Mouse (Mus musculus) heart, postnatal 0 days (tissue): ENCODE results near the gene Plaur. TPM values are rescaled to one million over a fixed set of nuclear protein-coding genes. Genes with fewer than 3 reads are reported as not detected.

ENCODE experiments used
- ATAC-seq: fragments of 200-750 bp; cut with Nextera tagmentation; 2 replicates; pipeline ENCODE4 v1.8.0; 2017; ENCODE audit warnings: low read depth, moderate number of reproducible peaks, moderate library complexity; ENCODE audit not compliant: insufficient read depth
- DNase-seq: peaks from one replicate; pipeline ENCODE4 v3.0.0-alpha.2; 2016; ENCODE audit warnings: low spot score
- H3K27ac ChIP-seq: fragments of 300-500 bp; sonication (generic); 2 replicates; pipeline ENCODE4 v1.5.1; 2014; ENCODE audit warnings: low read depth, mild to moderate bottlenecking
- H3K27me3 ChIP-seq: fragments of 300-500 bp; sonication (generic); 2 replicates; pipeline ENCODE4 v1.6.1; 2014; ENCODE audit warnings: low read length, mixed read lengths; ENCODE audit not compliant: control insufficient read depth, insufficient read depth
- H3K36me3 ChIP-seq: fragments of 300-500 bp; sonication (generic); replicated peaks from 2 replicates; pipeline ENCODE4 v1.6.1; 2014; ENCODE audit warnings: low read length, mixed read lengths; ENCODE audit not compliant: control insufficient read depth, insufficient read depth
- H3K4me1 ChIP-seq: fragments of 300-500 bp; sonication (generic); 2 replicates; pipeline ENCODE4 v1.6.1; 2014; ENCODE audit warnings: antibody characterized with exemption; ENCODE audit not compliant: control insufficient read depth, insufficient read depth
- H3K4me2 ChIP-seq: fragments of 300-500 bp; sonication (generic); 2 replicates; pipeline ENCODE4 v1.6.1; 2014; ENCODE audit warnings: low read depth, mild to moderate bottlenecking, low read length, moderate library complexity
- H3K4me3 ChIP-seq: fragments of 300-500 bp; sonication (generic); 2 replicates; pipeline ENCODE4 v1.5.1; 2014; ENCODE audit warnings: low read depth, low read length
- H3K9ac ChIP-seq: fragments of 300-500 bp; sonication (generic); replicated peaks from 2 replicates; pipeline ENCODE4 v1.6.1; 2014; ENCODE audit warnings: low read depth, low read length, mixed read lengths
- H3K9me3 ChIP-seq: fragments of 300-500 bp; sonication (generic); replicated peaks from 2 replicates; pipeline ENCODE4 v1.6.1; 2016; ENCODE audit warnings: low read length; ENCODE audit not compliant: control insufficient read depth
- CTCF ChIP-seq: IDR thresholded peaks from 2 replicates; pipeline ENCODE4 v1.5.1; 2016; ENCODE audit warnings: antibody characterized with exemption, control low read depth, low read depth
- EP300 ChIP-seq: IDR thresholded peaks from 2 replicates; pipeline ENCODE4 v1.6.1; 2016; ENCODE audit warnings: antibody characterized with exemption, low read depth
- WGBS: fragments of 180-500 bp; shearing (Covaris S2); extraction: QIAGEN DNeasy Blood & Tissue Kit; methylation state at CpG from one replicate; pipeline ENCODE4 v1.1.7; 2014; 5-methylcytosine and 5-hydroxymethylcytosine counted together
- polyA plus RNA-seq: library from polyadenylated mRNA; unstranded; fragments of >200 nt; fragmentation: Nextera tagmentation; extraction: Ambion mirVana; gene quantifications from 2 replicates; pipeline ENCODE4 v1.2.1, GENCODE M21; 2015
- total RNA-seq: library from RNA; depleted of rRNA; stranded (reverse); fragments of >200 nt; gene quantifications from 2 replicates; pipeline ENCODE4 v1.2.3, GENCODE M21; 2014; ENCODE audit warnings: low replicate concordance

Gene Plaur
- total and polyA plus RNA-seq, 2 experiments from 2014 or later, result 6.5 to 13.1 TPM

DNA sequence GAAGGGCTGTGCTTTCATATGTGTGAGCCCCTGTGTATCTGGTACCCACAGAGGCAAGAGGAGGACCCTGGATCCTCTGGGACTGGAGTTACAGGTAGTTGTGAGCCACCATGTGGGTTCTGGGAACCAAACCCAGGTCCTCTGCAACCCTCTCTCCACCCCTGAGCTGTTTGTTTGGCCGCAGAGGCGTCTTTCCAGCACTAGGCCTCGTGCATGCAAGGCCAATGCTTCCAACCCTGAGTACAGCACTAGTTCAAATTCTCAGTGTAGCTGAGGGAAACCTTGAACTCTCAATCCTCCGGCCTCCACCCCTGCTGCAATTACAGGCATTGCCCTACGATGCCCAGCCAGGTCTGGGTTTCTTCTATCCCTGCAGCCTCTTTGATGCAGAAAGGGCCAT lies 33.6 kb upstream of the Plaur start:
- TF ChIP-seq EP300 (no peak), CTCF (no peak)
- ATAC-seq (no peak), DNase-seq (no peak)
- no peak overlapping the region for H3K4me2 ChIP-seq
- no peak overlapping the region for H3K27ac ChIP-seq
- no peak overlapping the region for H3K9ac ChIP-seq
- peaks cover under 1% of the 10 kb centered on the region; the same call in 1 of the 2 replicates for H3K36me3 ChIP-seq
- no peak overlapping the region for H3K4me3 ChIP-seq
- H3K27me3 ChIP-seq, result peaks cover 17% of the 10 kb centered on the region
- no peaks in the 10 kb centered on the region for H3K9me3 ChIP-seq
- H3K4me1 ChIP-seq, result peaks cover 9% of the 10 kb centered on the region; the same call in 1 of the 2 replicates
- 93% methylated on average over 5 of the region's 5 CpGs for WGBS

DNA sequence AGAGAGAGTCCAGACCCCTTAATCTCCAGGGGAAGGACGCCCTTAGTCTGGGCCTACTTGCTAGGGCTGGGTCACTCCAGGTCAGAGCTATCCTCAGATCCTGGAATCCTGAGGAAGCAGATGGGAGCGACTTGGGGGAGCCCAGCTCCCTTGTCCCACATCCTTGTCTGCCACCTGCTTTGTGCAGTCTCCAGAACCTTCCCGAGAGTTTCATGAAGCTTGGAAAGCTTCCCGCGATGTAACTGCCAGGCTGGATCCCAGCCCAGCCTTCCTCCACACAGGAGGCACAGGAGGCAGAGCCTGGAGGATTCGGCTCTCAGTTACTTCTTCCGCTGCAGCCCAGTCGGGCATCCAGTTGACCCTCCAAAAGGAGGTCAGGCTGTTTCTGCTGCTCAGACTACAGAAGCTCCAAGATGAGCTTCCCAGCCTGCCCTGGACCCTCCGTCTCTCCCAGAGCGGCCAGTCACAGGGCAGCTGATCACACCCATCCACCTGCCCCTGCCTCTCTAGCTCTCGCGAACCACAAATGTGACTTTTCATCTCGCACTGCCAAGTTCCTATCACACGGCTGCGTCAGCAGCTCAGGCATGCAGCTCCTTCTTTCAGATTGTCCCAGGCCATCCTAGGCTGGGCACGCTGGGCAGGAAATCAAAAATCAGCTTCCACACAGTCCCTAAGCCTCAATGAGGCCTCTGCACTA lies 32.7 kb upstream of the Plaur start:
- ATAC-seq (peak; percentile 83), DNase-seq (peak; percentile 42)
- H3K4me3 ChIP-seq, result no peak overlapping the region
- TF ChIP-seq EP300, result no peak
- TF ChIP-seq CTCF, result no peak
- H3K9me3 ChIP-seq, result no peaks in the 10 kb centered on the region
- H3K27ac ChIP-seq, result peak overlapping the region; percentile 72
- WGBS, result 20% methylated on average over 16 of the region's 16 CpGs
- H3K27me3 ChIP-seq, result peaks cover 19% of the 10 kb centered on the region
- H3K36me3 ChIP-seq, result no peaks in the 10 kb centered on the region
- peaks cover 3% of the 10 kb centered on the region; the same call in 1 of the 2 replicates for H3K4me1 ChIP-seq
- no peak overlapping the region for H3K9ac ChIP-seq
- H3K4me2 ChIP-seq, result 0 out of 2 replicates have a peak overlapping the region, but pooled peaks have one; percentile 24

DNA sequence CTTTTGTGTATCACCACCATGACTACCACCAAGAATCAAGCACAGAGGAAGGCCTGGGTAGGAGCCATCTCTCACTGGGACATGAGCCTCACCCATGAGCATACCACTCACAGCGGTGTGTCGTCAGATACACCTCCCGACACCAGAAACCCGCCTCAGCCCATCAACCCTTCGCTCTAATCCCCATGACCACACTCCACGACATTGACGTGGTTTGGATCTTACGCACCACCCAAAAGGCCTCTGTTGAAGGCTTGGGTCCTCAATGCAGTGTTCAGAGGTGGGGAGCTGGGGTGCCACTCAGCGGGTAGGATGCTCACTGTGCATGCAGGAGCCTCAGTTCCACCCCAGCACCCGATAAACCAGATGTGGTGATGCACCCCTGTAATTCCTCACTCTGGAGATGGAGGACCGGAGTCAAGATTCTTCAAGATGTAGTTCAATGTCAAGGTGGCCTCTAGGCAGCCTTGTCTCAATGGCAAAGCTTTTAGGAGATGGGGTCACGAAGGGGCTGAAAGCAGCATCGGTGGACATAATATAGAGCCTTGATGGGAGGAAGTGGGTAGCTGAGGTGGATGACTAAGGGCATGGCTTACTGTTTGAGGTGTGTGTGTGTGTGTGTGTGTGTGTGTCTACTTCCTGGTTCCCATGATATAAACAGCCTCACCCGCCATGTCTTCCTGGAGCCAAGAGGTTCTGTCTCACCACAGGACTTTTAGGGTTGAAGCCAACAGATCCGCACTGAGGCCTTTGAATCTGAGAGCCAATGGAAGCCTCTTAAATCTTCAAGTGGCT lies 31.5 kb upstream of the Plaur start:
- Histone ChIP-seq H3K27ac (no peak overlapping the region), H3K4me3 (no peak overlapping the region), H3K4me2 (no peak overlapping the region), H3K4me1 (no peaks in the 10 kb centered on the region; the same call in 1 of the 2 replicates), H3K27me3 (peaks cover 19% of the 10 kb centered on the region), H3K9me3 (no peaks in the 10 kb centered on the region), H3K9ac (no peak overlapping the region), H3K36me3 (no peaks in the 10 kb centered on the region)
- DNase-seq (no peak), ATAC-seq (no peak)
- TF ChIP-seq CTCF (no peak), EP300 (no peak)
- 93% methylated on average over 15 of the region's 15 CpGs for WGBS

DNA sequence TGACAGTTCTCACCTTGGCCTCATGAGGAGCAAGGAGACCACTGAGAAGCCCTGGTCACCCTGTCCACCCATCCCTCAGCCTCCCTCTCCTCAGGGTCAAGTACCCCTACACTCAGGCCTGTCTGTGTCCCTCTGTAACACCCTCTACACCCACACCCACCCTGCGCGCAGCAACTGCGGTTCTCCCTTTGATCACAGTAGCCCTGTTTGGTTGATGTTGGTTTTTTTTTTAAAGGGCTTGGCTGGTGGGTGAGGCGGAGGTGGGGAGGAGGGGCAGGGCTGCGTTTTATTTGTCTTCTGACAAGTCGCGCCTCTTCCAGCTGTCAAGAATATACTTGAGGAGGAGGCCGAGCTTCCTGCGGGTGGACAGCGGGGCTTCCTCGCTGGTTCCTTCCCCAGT lies 30.6 kb upstream of the Plaur start:
- 51% methylated on average over 11 of the region's 11 CpGs for WGBS
- no peak for DNase-seq
- Histone ChIP-seq H3K9ac (no peak overlapping the region), H3K4me2 (no peak overlapping the region), H3K27ac (no peak overlapping the region), H3K27me3 (peaks cover 19% of the 10 kb centered on the region), H3K4me3 (no peak overlapping the region), H3K9me3 (no peaks in the 10 kb centered on the region), H3K4me1 (no peaks in the 10 kb centered on the region; the same call in 1 of the 2 replicates), H3K36me3 (no peaks in the 10 kb centered on the region)
- no peak for TF ChIP-seq EP300
- TF ChIP-seq CTCF, result no peak
- no peak for ATAC-seq

DNA sequence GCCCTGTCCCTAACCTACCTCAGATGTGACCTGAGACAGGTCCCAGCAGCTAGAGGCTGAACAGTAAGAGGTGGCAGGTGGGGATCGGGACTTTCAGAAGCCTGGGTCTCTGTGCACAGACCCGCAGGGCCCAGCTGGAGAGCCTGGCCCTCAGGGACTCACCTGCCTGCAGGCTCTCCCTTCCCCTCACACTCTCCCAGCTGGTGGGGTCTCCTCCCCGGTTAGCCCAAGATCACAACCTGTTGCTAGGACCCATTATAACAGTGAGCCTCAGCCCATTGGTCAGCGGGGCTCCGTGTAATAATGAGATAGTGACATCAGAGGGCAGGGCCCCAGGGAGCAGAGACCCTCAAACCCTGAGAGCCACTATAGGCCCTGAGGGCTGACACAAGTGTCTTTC lies 27.0 kb upstream of the Plaur start:
- Histone ChIP-seq H3K4me2 (no peak overlapping the region), H3K27ac (no peak overlapping the region), H3K36me3 (no peaks in the 10 kb centered on the region), H3K9me3 (no peaks in the 10 kb centered on the region), H3K9ac (no peak overlapping the region), H3K4me3 (no peak overlapping the region), H3K27me3 (peaks cover 19% of the 10 kb centered on the region), H3K4me1 (peaks cover 4% of the 10 kb centered on the region)
- DNase-seq, result no peak
- TF ChIP-seq CTCF (no peak), EP300 (no peak)
- WGBS, result 81% methylated on average over 5 of the region's 5 CpGs
- no peak for ATAC-seq
